Mouse (Mus musculus): Measurements from ENCODE around the gene Gm12248.

Gene Gm12248

DNA sequence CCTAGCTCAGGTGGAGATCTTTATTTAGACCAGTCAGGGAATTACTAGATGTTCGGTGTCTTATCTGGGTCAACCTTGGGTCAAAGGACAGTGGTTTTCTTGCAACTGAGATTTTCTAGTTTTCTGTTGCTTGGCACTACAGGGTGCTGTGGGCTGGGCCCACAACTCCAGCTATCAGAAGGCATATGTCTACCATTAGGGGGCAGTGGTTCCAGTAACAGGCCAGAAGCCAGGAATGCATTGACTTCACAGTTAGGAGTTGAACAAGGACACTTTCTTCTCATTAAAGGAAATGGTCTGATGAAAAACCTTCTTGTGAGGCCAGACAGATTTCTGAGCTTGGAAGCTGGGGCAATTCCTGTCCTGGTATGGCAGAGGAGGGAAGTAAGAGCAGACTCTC, 53.9 kb downstream of the Gm12248 start:
- DNase-seq (ENCODE audit: low read depth, low spot score): peak; percentile 41

DNA sequence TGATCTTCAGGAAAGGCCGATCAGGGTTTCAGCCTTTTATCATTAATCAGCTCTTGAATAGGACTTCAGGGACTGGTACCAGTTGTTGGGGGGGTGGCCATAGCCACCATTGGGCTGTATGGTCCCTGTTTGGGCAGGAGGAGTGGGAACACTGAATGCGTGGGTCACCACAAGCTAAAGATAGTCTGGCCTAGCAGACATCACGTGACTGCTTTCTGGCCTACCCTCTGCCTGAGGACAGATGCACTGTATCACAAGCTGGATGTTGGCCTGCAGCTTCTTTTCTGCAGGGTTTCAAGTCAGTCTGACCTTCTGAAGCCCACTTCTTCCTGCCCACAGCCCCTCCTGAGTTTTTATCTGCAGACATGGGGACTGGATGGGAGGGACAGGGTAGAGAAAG, 59.3 kb downstream of the Gm12248 start:
- DNase-seq (ENCODE audit: low read depth, low spot score): no peak

DNA sequence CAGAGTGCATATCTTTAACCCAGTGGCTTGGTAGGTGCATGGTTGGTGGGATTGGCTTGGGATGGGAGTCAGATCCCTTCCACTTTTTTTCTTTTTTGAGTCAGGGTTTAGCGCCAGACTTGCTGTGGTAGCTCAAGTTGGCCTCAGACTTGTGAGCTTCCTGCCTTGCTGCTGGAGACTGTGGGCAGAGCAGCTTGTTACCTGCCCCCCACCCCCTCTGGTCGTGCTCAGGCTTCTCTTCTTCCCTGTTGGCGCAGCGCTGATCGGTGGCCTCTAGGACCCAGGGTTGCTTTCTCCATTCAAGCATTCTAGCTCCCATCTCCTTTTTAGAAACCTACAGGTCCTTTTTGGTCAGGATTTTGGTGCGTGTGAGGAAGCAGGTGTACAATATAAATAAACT, 61.8 kb downstream of the Gm12248 start:
- peak; percentile 27 for DNase-seq (ENCODE audit: low read depth, low spot score)

DNA sequence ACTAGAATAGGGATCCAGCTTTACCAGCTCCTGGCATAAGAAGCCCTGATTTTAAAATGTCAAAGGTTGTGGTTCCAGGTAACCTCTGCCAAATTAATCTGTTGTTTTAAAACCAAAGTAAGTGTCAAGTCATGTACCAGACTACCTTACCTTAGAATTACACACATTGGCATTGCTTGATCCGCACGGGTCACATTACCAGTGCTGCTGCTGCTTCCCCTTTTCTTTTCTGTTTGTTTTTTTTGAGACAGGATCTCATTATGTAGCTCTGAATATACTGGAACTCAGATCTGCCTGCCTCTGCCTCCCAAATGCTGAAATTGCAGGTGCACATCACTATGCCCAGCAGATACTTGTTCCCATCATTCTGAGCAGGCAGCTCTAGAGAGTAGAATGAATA, 63.1 kb downstream of the Gm12248 start:
- DNase-seq (ENCODE audit: low read depth, low spot score): no peak

DNA sequence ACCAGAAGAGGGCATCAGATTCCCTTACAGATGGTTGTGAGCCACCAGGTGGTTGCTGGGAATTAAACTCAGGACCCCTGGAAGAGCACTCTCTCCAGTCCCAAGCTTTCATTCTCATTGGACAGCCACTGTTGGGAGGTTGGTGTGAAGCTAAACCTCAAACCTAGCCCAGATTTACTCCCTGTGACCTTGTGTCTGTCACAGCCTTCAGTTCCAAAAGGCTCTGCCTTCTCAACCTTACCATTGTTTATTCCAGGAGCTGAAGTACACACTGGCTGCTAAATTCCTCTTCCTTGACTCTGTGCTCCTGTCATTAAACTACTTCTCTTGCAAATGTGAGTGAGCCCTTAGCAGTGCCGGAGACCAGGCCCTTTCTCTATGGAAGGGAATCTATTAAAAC, 64.0 kb downstream of the Gm12248 start:
- DNase-seq (ENCODE audit: low read depth, low spot score): no peak

DNA sequence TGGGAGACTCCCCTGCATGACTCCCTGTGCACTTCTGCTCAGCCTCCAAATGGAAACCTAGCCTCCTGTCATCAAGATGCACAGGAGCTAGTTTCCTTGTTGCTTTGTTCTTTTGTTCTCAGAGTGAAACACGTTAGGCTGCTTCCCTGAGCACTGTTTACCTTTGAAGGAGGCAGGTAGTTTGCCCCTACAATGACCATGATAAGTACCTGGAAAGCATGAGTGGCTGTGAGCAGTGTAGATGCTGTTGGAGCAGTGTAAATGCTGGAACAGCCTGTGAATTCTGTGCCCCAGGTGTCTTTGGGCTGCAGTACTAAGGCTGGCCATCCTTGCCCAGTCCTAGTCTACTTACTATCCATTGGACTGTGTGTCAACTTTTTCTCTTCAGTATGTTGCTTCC, 66.1 kb downstream of the Gm12248 start:
- no peak for DNase-seq (ENCODE audit: low read depth, low spot score)

DNA sequence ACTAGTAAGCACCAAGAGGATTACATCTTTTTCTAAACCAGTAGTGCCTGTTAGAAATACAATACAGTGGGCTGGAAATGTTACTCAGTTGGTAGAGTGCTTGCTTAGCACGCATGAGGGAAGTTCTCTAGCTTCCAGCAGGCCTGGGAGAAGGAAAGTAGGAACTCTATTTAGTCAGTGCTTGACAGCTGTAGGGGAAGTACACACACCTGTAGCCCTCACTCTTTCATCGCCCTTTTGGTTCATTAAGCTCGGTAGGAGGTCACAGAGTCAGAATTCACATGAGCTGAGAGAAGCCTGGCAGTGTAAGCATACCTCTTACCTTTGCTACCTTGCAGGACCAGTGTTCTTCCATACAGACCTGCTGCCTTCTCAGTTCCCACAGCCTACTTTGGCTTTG, 66.6 kb downstream of the Gm12248 start:
- no peak for DNase-seq (ENCODE audit: low read depth, low spot score)

DNA sequence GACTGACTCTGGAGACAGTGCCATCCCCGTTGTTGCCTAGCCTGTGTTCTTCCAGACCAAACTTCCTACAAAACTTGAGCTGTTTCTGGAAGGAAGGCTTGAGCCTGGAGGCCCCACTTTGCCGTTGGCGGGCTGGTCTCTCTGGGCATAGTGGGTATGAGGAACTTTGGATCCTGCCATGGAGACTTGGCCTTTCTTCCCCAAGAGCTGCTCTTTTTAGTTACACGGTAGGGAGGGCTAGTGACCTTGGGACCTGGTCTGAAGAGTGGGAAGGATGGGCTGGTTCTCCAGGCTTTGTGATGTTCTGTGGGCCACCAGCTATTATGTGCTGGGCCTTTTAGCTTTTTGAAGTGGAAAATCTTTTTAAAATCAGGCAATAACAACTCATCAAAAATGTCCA, 67.1 kb downstream of the Gm12248 start:
- DNase-seq (ENCODE audit: low read depth, low spot score): no peak

DNA sequence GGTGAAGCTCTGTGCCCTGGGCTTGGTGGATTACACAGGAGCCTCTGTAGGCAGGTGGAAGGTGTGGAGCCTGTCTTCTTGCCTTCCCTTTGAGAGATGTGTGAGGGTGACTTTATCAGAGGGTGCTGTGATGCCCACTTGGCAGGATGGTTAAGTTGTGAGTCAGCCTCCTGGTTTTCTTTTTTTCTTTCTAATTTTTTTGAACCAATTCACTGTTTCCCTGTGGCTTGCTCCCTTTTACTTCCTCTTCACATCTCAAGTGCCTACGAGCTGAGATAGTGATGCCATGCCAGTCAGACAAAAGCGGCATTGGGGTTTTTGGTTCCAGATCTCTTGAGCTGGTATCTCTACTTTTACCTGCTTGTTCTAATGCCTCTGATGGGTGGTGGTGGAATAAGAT, 68.3 kb downstream of the Gm12248 start:
- no peak for DNase-seq (ENCODE audit: low read depth, low spot score)

DNA sequence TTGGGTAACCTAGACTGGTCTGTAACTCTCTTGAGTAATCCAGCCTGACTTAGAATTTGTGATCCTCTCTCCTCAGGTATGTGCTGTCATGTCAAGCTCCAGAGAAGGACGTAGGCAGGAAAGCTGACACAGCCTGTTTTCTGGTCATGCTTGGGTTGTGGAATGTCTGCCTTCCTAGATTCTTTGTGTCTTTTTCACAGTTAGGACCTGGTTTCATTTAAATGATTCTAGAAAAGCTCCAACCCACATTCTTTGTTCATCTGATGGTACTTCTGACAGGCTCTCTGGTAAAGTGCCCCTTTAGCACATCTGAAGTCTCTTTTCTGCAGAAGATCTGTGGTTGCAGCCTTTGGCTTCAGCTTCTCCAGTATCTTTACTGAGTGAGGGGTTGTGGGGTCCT, 68.7 kb downstream of the Gm12248 start:
- DNase-seq (ENCODE audit: low read depth, low spot score): no peak

DNA sequence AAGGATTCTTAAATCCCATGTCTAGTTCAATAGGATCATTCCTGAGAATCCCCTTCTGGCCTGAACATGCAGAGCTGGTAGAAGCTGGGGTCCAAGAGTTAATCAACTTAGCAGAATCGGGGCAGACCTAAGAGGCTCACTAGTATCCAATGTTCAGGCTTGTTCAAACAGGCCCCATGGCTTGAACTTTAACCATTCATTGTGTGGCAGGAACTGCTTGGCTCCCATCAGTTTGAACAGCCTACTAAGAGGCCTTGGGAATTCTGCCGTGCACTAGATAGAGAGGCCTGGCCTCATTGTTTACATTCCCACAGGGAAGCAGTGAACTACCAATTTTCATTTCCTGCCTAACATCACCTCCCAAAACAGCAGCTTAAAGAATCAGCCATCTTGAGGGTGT, 71.3 kb downstream of the Gm12248 start:
- no peak for DNase-seq (ENCODE audit: low read depth, low spot score)

DNA sequence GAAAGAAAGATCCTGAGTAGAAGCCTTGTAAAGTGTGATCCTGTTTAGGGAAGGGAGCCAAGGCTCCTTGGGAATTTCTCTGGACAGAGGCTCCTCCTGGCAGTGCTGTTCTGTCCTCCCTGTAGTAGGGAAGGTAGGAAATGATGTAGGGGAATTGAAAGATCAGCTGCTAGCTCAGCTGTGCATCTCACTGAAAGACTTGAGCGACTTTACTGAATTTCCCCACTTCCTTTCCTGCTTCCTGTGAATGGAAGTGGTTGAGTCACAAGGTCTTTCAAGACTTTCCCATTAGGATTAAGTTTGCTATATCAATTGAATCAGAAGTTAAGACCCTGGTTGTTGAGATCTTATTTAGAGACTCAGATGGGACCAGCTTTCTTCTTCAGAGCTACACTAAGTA, 71.8 kb downstream of the Gm12248 start:
- DNase-seq (ENCODE audit: low read depth, low spot score): no peak

DNA sequence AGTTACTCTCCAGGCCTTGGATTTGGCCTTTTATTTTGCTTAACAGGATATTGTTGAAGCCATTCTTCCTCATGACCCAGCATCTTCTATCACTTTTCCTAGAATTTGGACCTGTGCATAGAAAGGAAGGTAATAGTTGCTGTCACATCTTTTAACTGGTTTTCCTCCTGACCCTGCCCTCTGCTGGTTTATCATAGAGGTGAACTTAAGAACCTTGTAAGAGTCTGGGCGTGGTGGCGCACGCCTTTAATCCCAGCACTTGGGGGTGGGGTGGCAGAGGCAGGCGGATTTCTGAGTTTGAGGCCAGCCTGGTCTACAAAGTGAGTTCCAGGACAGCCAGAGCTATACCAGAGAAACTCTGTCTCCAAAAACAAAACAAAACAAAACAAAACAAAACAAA, 74.2 kb downstream of the Gm12248 start:
- DNase-seq (ENCODE audit: low read depth, low spot score): peak; percentile 53

DNA sequence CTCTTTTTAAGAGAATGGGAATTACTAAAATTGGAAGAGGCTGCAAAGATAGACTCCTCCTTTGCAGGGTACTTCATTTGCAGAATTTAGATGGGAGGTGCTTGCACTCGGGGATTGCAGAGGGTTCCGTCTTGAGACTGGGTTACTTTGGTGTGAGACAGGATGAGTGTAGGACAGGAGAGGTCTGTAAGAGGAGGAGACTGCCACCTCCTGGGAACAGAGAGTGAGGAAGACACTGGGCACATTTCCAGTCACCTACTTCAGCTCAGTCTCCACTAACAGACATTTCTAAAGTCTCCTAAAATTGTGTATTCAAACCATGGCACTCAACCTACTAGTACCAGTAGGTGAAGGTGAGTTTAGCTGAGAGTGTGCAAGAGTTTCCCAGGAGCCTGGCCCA, 74.6 kb downstream of the Gm12248 start:
- DNase-seq (ENCODE audit: low read depth, low spot score): peak; percentile 22

DNA sequence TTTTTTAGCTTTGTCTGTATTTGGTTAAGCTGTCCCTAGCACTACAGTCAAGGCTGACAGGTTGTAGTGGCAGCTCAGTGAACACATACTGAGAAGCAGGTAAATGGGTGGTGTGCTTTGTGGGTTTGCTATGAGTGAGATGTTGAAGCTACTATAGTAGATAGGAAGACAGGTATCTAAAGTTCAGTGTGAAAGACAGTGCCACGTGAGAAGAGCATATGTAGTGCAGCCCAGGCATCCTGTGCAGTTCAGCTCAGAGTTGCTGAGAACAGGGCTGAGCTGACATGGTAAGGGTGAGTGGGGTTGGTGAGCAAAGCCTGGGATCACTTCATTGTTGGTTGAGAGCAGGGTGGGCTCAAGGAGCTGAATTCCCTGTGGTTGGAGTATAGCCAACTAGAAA, 75.5 kb downstream of the Gm12248 start:
- DNase-seq (ENCODE audit: low read depth, low spot score): no peak

DNA sequence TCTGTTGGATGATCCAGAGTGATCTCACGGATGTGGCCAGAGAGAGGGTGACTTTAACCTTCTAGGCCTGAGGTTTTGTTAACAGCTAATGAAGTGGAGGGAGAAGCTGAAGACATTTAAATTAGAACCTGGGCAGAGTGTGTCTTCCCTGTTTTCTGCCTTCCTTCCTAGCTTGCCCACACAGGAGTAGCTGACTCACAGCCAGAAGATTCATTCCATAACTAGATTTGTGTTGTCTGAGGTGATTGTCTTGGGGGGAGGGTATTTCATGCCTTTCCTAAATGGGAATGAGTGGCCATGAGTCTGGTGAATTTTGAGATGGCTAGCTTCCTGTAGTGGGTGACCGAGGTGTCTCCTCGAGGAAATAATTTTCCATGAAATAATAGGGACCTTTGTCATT, 76.6 kb downstream of the Gm12248 start:
- DNase-seq (ENCODE audit: low read depth, low spot score): no peak

DNA sequence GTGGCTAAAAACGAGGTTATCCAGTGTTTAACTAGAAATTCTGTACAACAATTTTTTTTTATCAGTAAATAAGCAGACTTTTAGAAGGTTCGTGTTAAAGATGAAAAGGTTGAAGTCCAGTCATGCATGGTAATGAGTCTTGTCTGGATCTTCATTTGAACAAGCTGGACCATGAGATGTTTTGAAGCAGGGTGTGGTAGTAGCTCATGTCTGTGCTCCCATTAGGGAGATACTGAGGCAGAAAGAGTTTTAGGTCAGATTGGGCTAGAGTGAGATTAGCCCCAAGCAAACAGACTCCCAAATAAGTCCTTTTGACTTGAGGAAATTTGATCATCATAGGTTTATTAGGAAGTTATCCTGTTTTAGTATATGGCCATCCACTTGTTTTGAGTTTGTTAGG, 77.6 kb downstream of the Gm12248 start:
- DNase-seq (ENCODE audit: low read depth, low spot score): no peak

DNA sequence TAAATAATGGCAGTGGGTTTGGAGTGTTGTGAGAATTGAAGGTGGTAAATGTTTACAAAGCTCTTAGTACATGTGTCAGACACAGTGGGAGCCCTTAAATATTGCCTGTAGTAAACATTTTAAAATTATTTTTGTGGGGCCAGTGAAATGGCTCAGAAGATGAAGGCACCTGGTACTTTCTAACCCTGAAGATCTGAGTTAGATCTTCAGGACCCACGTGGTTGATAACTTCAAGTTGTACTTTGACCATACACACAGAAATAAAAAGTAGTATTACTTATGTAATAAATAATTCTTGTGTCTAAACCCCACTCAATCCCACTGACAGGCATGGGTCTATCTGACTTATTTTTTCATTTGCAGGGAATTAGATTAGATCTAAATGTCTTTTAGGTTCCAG, 78.3 kb downstream of the Gm12248 start:
- DNase-seq (ENCODE audit: low read depth, low spot score): no peak
